Mouse (Mus musculus): ENCODE data around the gene Ndufaf7. TPM values are rescaled to one million over a fixed set of nuclear protein-coding genes. Genes with fewer than 3 reads are reported as not detected.

Ndufaf7 gene
- polyA plus RNA-seq, 1 experiment from 2014 or later = 62.1 TPM

- peak overlapping the region; percentile 59 for H3K4me2 ChIP-seq
- H3K9ac ChIP-seq (ENCODE audit: low read depth, low read length) = peak overlapping the region; percentile 40; the same call in 1 of the 2 replicates
- 20% methylated on average over 6 of the region's 6 CpGs for WGBS (ENCODE audit: insufficient replicate concordance)
- no peaks in the 10 kb centered on the region for H3K27me3 ChIP-seq (ENCODE audit: control insufficient read depth, insufficient read depth, low read length)
- peak overlapping the region; percentile 33 for H3K4me3 ChIP-seq (ENCODE audit: low read depth, low read length)
- no peak overlapping the region for H3K27ac ChIP-seq (ENCODE audit: low read depth, low read length)
- H3K4me1 ChIP-seq (ENCODE audit: control insufficient read depth, insufficient read depth, low read length) = no peaks in the 10 kb centered on the region
- H3K9me3 ChIP-seq (replicated peaks; ENCODE audit: control insufficient read depth, low read length) = no peaks in the 10 kb centered on the region
- no peaks in the 10 kb centered on the region for H3K36me3 ChIP-seq (ENCODE audit: control insufficient read depth, insufficient read depth, low read length)
- ATAC-seq (replicated peaks; ENCODE audit: insufficient number of reproducible peaks, low FRiP score, low TSS enrichment) = no peak
Observed at GRCm38 (mm10) chr17:78912861-78913281, 24.1 kb upstream of the Ndufaf7 start.

- Histone ChIP-seq H3K36me3 (ENCODE audit: control insufficient read depth, insufficient read depth, low read length) (peaks cover 2% of the 10 kb centered on the region), H3K4me3 (ENCODE audit: low read depth, low read length) (no peak overlapping the region), H3K27me3 (ENCODE audit: control insufficient read depth, insufficient read depth, low read length) (no peaks in the 10 kb centered on the region), H3K9ac (ENCODE audit: low read depth, low read length) (no peak overlapping the region), H3K27ac (ENCODE audit: low read depth, low read length) (no peak overlapping the region), H3K4me1 (ENCODE audit: control insufficient read depth, insufficient read depth, low read length) (no peaks in the 10 kb centered on the region), H3K9me3 (replicated peaks; ENCODE audit: control insufficient read depth, low read length) (no peaks in the 10 kb centered on the region), H3K4me2 (no peak overlapping the region)
- WGBS (ENCODE audit: insufficient replicate concordance) = 70% methylated on average over 3 of the region's 3 CpGs
- no peak for ATAC-seq (replicated peaks; ENCODE audit: insufficient number of reproducible peaks, low FRiP score, low TSS enrichment)
Observed at GRCm38 (mm10) chr17:78913921-78914320, 23.0 kb upstream of the Ndufaf7 start.

GRCm38 (mm10) chr17:78915772-78916171, 21.2 kb upstream of the Ndufaf7 start:
- H3K9ac ChIP-seq (ENCODE audit: low read depth, low read length) = peak overlapping the region; percentile 83
- no peak for ATAC-seq (replicated peaks; ENCODE audit: insufficient number of reproducible peaks, low FRiP score, low TSS enrichment)
- peak overlapping the region; percentile 84 for H3K4me2 ChIP-seq
- H3K36me3 ChIP-seq (ENCODE audit: control insufficient read depth, insufficient read depth, low read length) = peaks cover 6% of the 10 kb centered on the region
- WGBS (ENCODE audit: insufficient replicate concordance) = 49% methylated on average over 6 of the region's 6 CpGs
- peak overlapping the region; percentile 67 for H3K4me3 ChIP-seq (ENCODE audit: low read depth, low read length)
- peak overlapping the region; percentile 86; the same call in 1 of the 2 replicates for H3K27ac ChIP-seq (ENCODE audit: low read depth, low read length)
- H3K27me3 ChIP-seq (ENCODE audit: control insufficient read depth, insufficient read depth, low read length) = no peaks in the 10 kb centered on the region
- no peaks in the 10 kb centered on the region for H3K9me3 ChIP-seq (replicated peaks; ENCODE audit: control insufficient read depth, low read length)
- H3K4me1 ChIP-seq (ENCODE audit: control insufficient read depth, insufficient read depth, low read length) = no peaks in the 10 kb centered on the region

- no peaks in the 10 kb centered on the region for H3K9me3 ChIP-seq (replicated peaks; ENCODE audit: control insufficient read depth, low read length)
- H3K27me3 ChIP-seq (ENCODE audit: control insufficient read depth, insufficient read depth, low read length) = no peaks in the 10 kb centered on the region
- H3K4me3 ChIP-seq (ENCODE audit: low read depth, low read length) = peak within 1 kb of the TSS; percentile 67
- H3K36me3 ChIP-seq (ENCODE audit: control insufficient read depth, insufficient read depth, low read length) = peaks cover 9% of the 10 kb centered on the region
- peak within 1 kb of the TSS; percentile 83 for H3K9ac ChIP-seq (ENCODE audit: low read depth, low read length)
- H3K4me1 ChIP-seq (ENCODE audit: control insufficient read depth, insufficient read depth, low read length) = no peaks in the 10 kb centered on the region
- peak within 1 kb of the TSS; percentile 86 for H3K27ac ChIP-seq (ENCODE audit: low read depth, low read length)
- under 1% methylated on average over 37 of the region's 37 CpGs for WGBS (ENCODE audit: insufficient replicate concordance)
- ATAC-seq (replicated peaks; ENCODE audit: insufficient number of reproducible peaks, low FRiP score, low TSS enrichment) = peak; percentile 94
- peak within 1 kb of the TSS; percentile 84 for H3K4me2 ChIP-seq
Observed at GRCm38 (mm10) chr17:78916369-78916813, 20.5 kb upstream of the Ndufaf7 start, which contains the start of gene Cebpzos. Gene Cebpzos (plus strand): TSS chr17:78916500.

GRCm38 (mm10) chr17:78916899-78917298, 20.0 kb upstream of the Ndufaf7 start:
- Histone ChIP-seq H3K9ac (ENCODE audit: low read depth, low read length) (peak overlapping the region; percentile 83), H3K27me3 (ENCODE audit: control insufficient read depth, insufficient read depth, low read length) (no peaks in the 10 kb centered on the region), H3K4me3 (ENCODE audit: low read depth, low read length) (peak overlapping the region; percentile 67), H3K27ac (ENCODE audit: low read depth, low read length) (peak overlapping the region; percentile 86), H3K4me2 (peak overlapping the region; percentile 84), H3K4me1 (ENCODE audit: control insufficient read depth, insufficient read depth, low read length) (no peaks in the 10 kb centered on the region), H3K36me3 (ENCODE audit: control insufficient read depth, insufficient read depth, low read length) (peaks cover 12% of the 10 kb centered on the region), H3K9me3 (replicated peaks; ENCODE audit: control insufficient read depth, low read length) (no peaks in the 10 kb centered on the region)
- no peak for ATAC-seq (replicated peaks; ENCODE audit: insufficient number of reproducible peaks, low FRiP score, low TSS enrichment)
- WGBS (ENCODE audit: insufficient replicate concordance) = 3% methylated on average over 11 of the region's 11 CpGs

- H3K27ac ChIP-seq (ENCODE audit: low read depth, low read length) = no peak overlapping the region
- WGBS (ENCODE audit: insufficient replicate concordance) = 56% methylated on average over 6 of the region's 6 CpGs
- no peak for ATAC-seq (replicated peaks; ENCODE audit: insufficient number of reproducible peaks, low FRiP score, low TSS enrichment)
- no peaks in the 10 kb centered on the region for H3K4me1 ChIP-seq (ENCODE audit: control insufficient read depth, insufficient read depth, low read length)
- peaks cover 12% of the 10 kb centered on the region for H3K36me3 ChIP-seq (ENCODE audit: control insufficient read depth, insufficient read depth, low read length)
- H3K9me3 ChIP-seq (replicated peaks; ENCODE audit: control insufficient read depth, low read length) = no peaks in the 10 kb centered on the region
- H3K9ac ChIP-seq (ENCODE audit: low read depth, low read length) = no peak overlapping the region
- H3K4me3 ChIP-seq (ENCODE audit: low read depth, low read length) = no peak overlapping the region; the same call in 1 of the 2 replicates
- peak overlapping the region; percentile 84 for H3K4me2 ChIP-seq
- H3K27me3 ChIP-seq (ENCODE audit: control insufficient read depth, insufficient read depth, low read length) = no peaks in the 10 kb centered on the region
Observed at GRCm38 (mm10) chr17:78917696-78918095, 19.2 kb upstream of the Ndufaf7 start.

- H3K9me3 ChIP-seq (replicated peaks; ENCODE audit: control insufficient read depth, low read length) = no peaks in the 10 kb centered on the region
- peak overlapping the region; percentile 90 for H3K4me3 ChIP-seq (ENCODE audit: low read depth, low read length)
- WGBS (ENCODE audit: insufficient replicate concordance) = 73% methylated on average over 2 of the region's 2 CpGs
- no peak for ATAC-seq (replicated peaks; ENCODE audit: insufficient number of reproducible peaks, low FRiP score, low TSS enrichment)
- peak overlapping the region; percentile 84 for H3K9ac ChIP-seq (ENCODE audit: low read depth, low read length)
- peaks cover 15% of the 10 kb centered on the region for H3K36me3 ChIP-seq (ENCODE audit: control insufficient read depth, insufficient read depth, low read length)
- peaks cover 4% of the 10 kb centered on the region; the same call in 1 of the 2 replicates for H3K4me1 ChIP-seq (ENCODE audit: control insufficient read depth, insufficient read depth, low read length)
- no peaks in the 10 kb centered on the region for H3K27me3 ChIP-seq (ENCODE audit: control insufficient read depth, insufficient read depth, low read length)
- H3K4me2 ChIP-seq = peak overlapping the region; percentile 83
- no peak overlapping the region for H3K27ac ChIP-seq (ENCODE audit: low read depth, low read length)
Observed at GRCm38 (mm10) chr17:78935857-78936256, 1.1 kb upstream of the Ndufaf7 start.

- no peak overlapping the region for H3K27ac ChIP-seq (ENCODE audit: low read depth, low read length)
- peak overlapping the region; percentile 90 for H3K4me3 ChIP-seq (ENCODE audit: low read depth, low read length)
- H3K36me3 ChIP-seq (ENCODE audit: control insufficient read depth, insufficient read depth, low read length) = peaks cover 5% of the 10 kb centered on the region; the same call in 1 of the 2 replicates
- H3K4me1 ChIP-seq (ENCODE audit: control insufficient read depth, insufficient read depth, low read length) = peaks cover 4% of the 10 kb centered on the region; the same call in 1 of the 2 replicates
- 10% methylated on average over 26 of the region's 26 CpGs for WGBS (ENCODE audit: insufficient replicate concordance)
- peak overlapping the region; percentile 84 for H3K9ac ChIP-seq (ENCODE audit: low read depth, low read length)
- no peaks in the 10 kb centered on the region for H3K27me3 ChIP-seq (ENCODE audit: control insufficient read depth, insufficient read depth, low read length)
- no peak for ATAC-seq (replicated peaks; ENCODE audit: insufficient number of reproducible peaks, low FRiP score, low TSS enrichment)
- H3K4me2 ChIP-seq = peak overlapping the region; percentile 83
- H3K9me3 ChIP-seq (replicated peaks; ENCODE audit: control insufficient read depth, low read length) = no peaks in the 10 kb centered on the region
Observed at GRCm38 (mm10) chr17:78937229-78937853, 405 bp downstream of the Ndufaf7 start.

All from heart, embryonic 11.5 days (tissue).